ENCODE assay signal across 23 mouse cellular contexts in the genomic region with DNA sequence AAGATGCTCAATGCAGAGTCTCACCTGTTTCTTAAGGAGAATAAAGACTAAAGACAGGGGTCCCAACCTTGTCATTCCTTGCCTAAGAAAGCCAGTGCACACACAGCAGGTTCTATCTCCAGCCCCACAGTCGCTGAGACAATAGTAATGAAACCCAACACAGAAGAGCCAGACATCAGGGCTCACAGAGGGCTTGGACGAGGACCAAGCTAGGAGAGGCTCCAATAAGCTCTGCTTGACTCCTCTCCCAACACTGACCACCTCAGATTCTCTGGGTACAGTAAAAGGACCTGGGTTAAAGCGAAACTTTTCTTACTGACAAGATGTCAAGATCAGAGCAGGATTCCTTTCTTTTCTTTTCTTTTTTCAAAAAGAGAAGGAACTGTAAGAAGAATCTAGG. TPM values are rescaled to one million over a fixed set of nuclear protein-coding genes. Genes with fewer than 3 reads are reported as not detected.
DNase-seq lines count a peak whose midpoint lies in the region; ATAC-seq and TF ChIP-seq lines count a peak whose summit lies in the region.
"Had no signal": no experiment of that assay in that cellular context is flagged by ENCODE, and none has a peak within 500 bp of the region (broad histone marks: within the 10 kb centered on the region; RNA-seq: fewer than 3 reads in every experiment).

No protein-coding gene starts in this region.

- no peak for DNase-seq in cerebellum, adult 2 months
- no peak for DNase-seq in cerebellum, postnatal 36 days
- DNase-seq in cerebellum, adult 9-11 months: peak; percentile 50
- peak; percentile 37 to 62 for DNase-seq in cerebellum, postnatal 25 days
- DNase-seq in cerebellum, adult 11 months: no peak
- peak; percentile 59 for DNase-seq in brain, adult 2 months (ENCODE audit: low read depth, low spot score)
- no peak for DNase-seq in retina, embryonic 14.5 days (ENCODE audit: low spot score)
- DNase-seq: adrenal gland, adult 2 months; adrenal gland, adult 8-10 months; adrenal gland, postnatal 10 days; adrenal gland, postnatal 14 days; adrenal gland, postnatal 25 days; adrenal gland, postnatal 36 days; B cell, adult 2 months; cerebellum, adult 11-12 months; cerebellum, adult 18-20 months; cerebellum, adult 8-10 months; cerebellum, adult 9-10 months had no signal

- H3K4me3 ChIP-seq in cerebellum, adult 2 months (replicated peaks; ENCODE audit: insufficient read depth, low read depth, low read length): no peak overlapping the region

- peaks cover 48% of the 10 kb centered on the region for H3K4me1 ChIP-seq in cerebellum, adult 2 months (ENCODE audit: control insufficient read depth, insufficient read depth, low read length)

- H3K27me3 ChIP-seq in cerebellum, adult 2 months (ENCODE audit: control insufficient read depth, insufficient read depth, low read length): no peaks in the 10 kb centered on the region
- H3K27me3 ChIP-seq: Patski had no signal

- no peak for TF ChIP-seq POLR2A in cerebellum, adult 2 months (IDR thresholded peaks at IDR 0.05; ENCODE audit: borderline replicate concordance, insufficient read depth, low read length)

- H3K27ac ChIP-seq in cerebellum, adult 2 months (ENCODE audit: insufficient read depth, low read length): peak overlapping the region; percentile 93

- ATAC-seq in cerebellum, adult (ENCODE audit: insufficient number of reproducible peaks, low FRiP score, low TSS enrichment): no peak
- ATAC-seq: activated CD4-positive, CD25-positive, alpha-beta regulatory T cell, adult 4 months; CD4-positive, CD25-positive, alpha-beta regulatory T cell, adult 4 months; Patski had no signal

- no peak for TF ChIP-seq CTCF in cerebellum, adult 2 months (IDR thresholded peaks at IDR 0.05; ENCODE audit: borderline replicate concordance, insufficient read depth, low read depth, low read length)

- WGBS in cerebellum, adult 2 months: 10% methylated on average over 3 of the region's 3 CpGs

RNA-seq across cellular contexts. Expression of gene BC029722, which starts 20.6 kb away (rescaled TPM):
- polyA plus RNA-seq in cerebellum, adult 2 months (2012; rRNA removed): 72.8 and 81.5 TPM in 2 replicates

RNA-seq across cellular contexts. Expression of gene Mmp24, which starts 23.5 kb away (rescaled TPM):
- polyA plus RNA-seq in cerebellum, adult 2 months (2012; rRNA removed): 153 and 190 TPM in 2 replicates
- polyA plus RNA-seq: CD4-positive, CD25-positive, alpha-beta regulatory T cell, adult 4 months; G1E had no signal

RNA-seq across cellular contexts. Expression of gene Eif6, which starts 28.1 kb away (rescaled TPM):
- 84.9 and 86.4 TPM in 2 replicates for polyA plus RNA-seq in cerebellum, adult 2 months (2012; rRNA removed)

RNA-seq across cellular contexts. Expression of gene Fam83c, which starts 36.0 kb away (rescaled TPM):
- polyA plus RNA-seq in cerebellum, adult 2 months (2012; rRNA removed): not detected in 2 replicates
- polyA plus RNA-seq: activated CD4-positive, CD25-positive, alpha-beta regulatory T cell, adult 4 months; CD4-positive, CD25-positive, alpha-beta regulatory T cell, adult 4 months; G1E had no signal

RNA-seq across cellular contexts. Expression of gene Procr, which starts 47.7 kb away (rescaled TPM):
- polyA plus RNA-seq in cerebellum, adult 2 months (2012; rRNA removed): 1.9 TPM in 2 replicates
- polyA plus RNA-seq: activated CD4-positive, CD25-positive, alpha-beta regulatory T cell, adult 4 months; CD4-positive, CD25-positive, alpha-beta regulatory T cell, adult 4 months had no signal

Comparison
In these comparisons a context has a peak if more than half of its experiments do, and no peak if none do; other contexts are left out.
1. DNase-seq: peak in cerebellum, adult 9-11 months (single experiment), cerebellum, postnatal 25 days (2 of 2) and brain, adult 2 months (single experiment); none in cerebellum, adult 2 months (0 of 2), cerebellum, postnatal 36 days (0 of 2), cerebellum, adult 11 months (single experiment) and retina, embryonic 14.5 days (single experiment).